In the genomic region with DNA sequence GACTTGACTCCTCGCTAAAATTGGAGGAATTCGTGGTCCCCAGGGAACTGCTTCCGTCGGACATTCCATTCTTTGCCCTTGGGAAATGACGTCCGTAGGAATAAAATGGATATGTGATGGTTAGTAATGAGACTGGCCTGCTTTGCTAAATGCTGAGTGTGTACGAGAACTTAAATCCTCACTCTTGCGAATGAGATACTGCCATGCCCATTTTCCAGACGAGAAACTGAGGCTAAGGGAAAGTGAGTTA, we compare ENCODE assay signal across 29 mouse cellular contexts. TPM values are rescaled to one million over a fixed set of nuclear protein-coding genes. Genes with fewer than 3 reads are reported as not detected.
DNase-seq lines count a peak whose midpoint lies in the region; ATAC-seq lines count a peak whose summit lies in the region.
"Had no signal": no experiment of that assay in that cellular context is flagged by ENCODE, and none has a peak within 500 bp of the region (broad histone marks: within the 10 kb centered on the region; RNA-seq: fewer than 3 reads in every experiment).

No protein-coding gene starts in this region.

- ATAC-seq in heart, embryonic 11.5 days (replicated peaks; ENCODE audit: insufficient number of reproducible peaks, low FRiP score, low TSS enrichment): no peak
- ATAC-seq in heart, embryonic 13.5 days (ENCODE audit: extremely low read depth, insufficient number of reproducible peaks, low FRiP score, low TSS enrichment): no peak
- ATAC-seq in CD4-positive, CD25-positive, alpha-beta regulatory T cell, adult 4 months: no peak
- ATAC-seq: activated CD4-positive, CD25-positive, alpha-beta regulatory T cell, adult 4 months; forebrain, embryonic 15.5 days; inflammation-experienced regulatory T-cells, adult 6 months; midbrain, embryonic 13.5 days had no signal

- H3K9ac ChIP-seq in heart, embryonic 11.5 days (ENCODE audit: low read depth, low read length): no peak overlapping the region
- H3K9ac ChIP-seq in heart, embryonic 13.5 days: no peak overlapping the region
- H3K9ac ChIP-seq: embryonic facial prominence, embryonic 12.5 days; forebrain, embryonic 15.5 days; hindbrain, embryonic 15.5 days; liver, embryonic 14.5 days; midbrain, embryonic 13.5 days; neural tube, embryonic 13.5 days had no signal

- no peaks in the 10 kb centered on the region for H3K4me1 ChIP-seq in heart, embryonic 11.5 days (ENCODE audit: control insufficient read depth, insufficient read depth, low read length)
- H3K4me1 ChIP-seq in heart, embryonic 13.5 days: peaks cover 10% of the 10 kb centered on the region; the same call in 1 of the 2 replicates
- H3K4me1 ChIP-seq: hindbrain, embryonic 15.5 days had no signal

- 79% methylated on average over 9 of the region's 9 CpGs for WGBS in heart, embryonic 11.5 days (ENCODE audit: insufficient replicate concordance)
- WGBS in heart, embryonic 13.5 days: 73% methylated on average over 9 of the region's 9 CpGs

- no peaks in the 10 kb centered on the region for H3K27me3 ChIP-seq in heart, embryonic 11.5 days (ENCODE audit: control insufficient read depth, insufficient read depth, low read length)
- no peaks in the 10 kb centered on the region for H3K27me3 ChIP-seq in heart, embryonic 13.5 days (replicated peaks)
- H3K27me3 ChIP-seq: CH12.LX; embryonic facial prominence, embryonic 12.5 days; forebrain, embryonic 15.5 days; hindbrain, embryonic 15.5 days; neural tube, embryonic 13.5 days had no signal

- intact Hi-C loops in heart, postnatal 36 days (cut with DNase I): no loop called here

- no peaks in the 10 kb centered on the region for H3K36me3 ChIP-seq in heart, embryonic 11.5 days (ENCODE audit: control insufficient read depth, insufficient read depth, low read length)
- no peaks in the 10 kb centered on the region for H3K36me3 ChIP-seq in heart, embryonic 13.5 days
- H3K36me3 ChIP-seq: embryonic facial prominence, embryonic 12.5 days; forebrain, embryonic 10.5 days; forebrain, embryonic 15.5 days; hindbrain, embryonic 15.5 days; midbrain, embryonic 13.5 days; neural tube, embryonic 13.5 days had no signal

- H3K27ac ChIP-seq in heart, embryonic 11.5 days (ENCODE audit: low read depth, low read length): no peak overlapping the region
- H3K27ac ChIP-seq in heart, embryonic 13.5 days (replicated peaks): no peak overlapping the region
- H3K27ac ChIP-seq: embryonic facial prominence, embryonic 12.5 days; forebrain, embryonic 15.5 days; hindbrain, embryonic 15.5 days; liver, embryonic 14.5 days; macrophage; midbrain, embryonic 13.5 days; neural tube, embryonic 13.5 days had no signal

- no peaks in the 10 kb centered on the region for H3K9me3 ChIP-seq in heart, embryonic 11.5 days (replicated peaks; ENCODE audit: control insufficient read depth, low read length)
- H3K9me3 ChIP-seq in heart, embryonic 13.5 days: no peaks in the 10 kb centered on the region
- H3K9me3 ChIP-seq: embryonic facial prominence, embryonic 12.5 days; forebrain, embryonic 10.5 days; forebrain, embryonic 15.5 days; hindbrain, embryonic 15.5 days; midbrain, embryonic 13.5 days; neural tube, embryonic 13.5 days had no signal

- no peak overlapping the region; the same call in 1 of the 2 replicates for H3K4me2 ChIP-seq in heart, embryonic 11.5 days
- H3K4me2 ChIP-seq in heart, embryonic 13.5 days: peak overlapping the region; percentile 57
- H3K4me2 ChIP-seq: neural tube, embryonic 13.5 days had no signal

- H3K4me3 ChIP-seq in heart, embryonic 11.5 days (ENCODE audit: low read depth, low read length): no peak overlapping the region
- no peak overlapping the region for H3K4me3 ChIP-seq in heart, embryonic 13.5 days
- H3K4me3 ChIP-seq: forebrain, embryonic 15.5 days; hindbrain, embryonic 15.5 days; midbrain, embryonic 13.5 days; neural tube, embryonic 13.5 days had no signal

- DNase-seq in heart, adult 18-20 months: peak; percentile 49 to 66
- peak; percentile 39 for DNase-seq in kidney, postnatal 10 days
- DNase-seq in kidney, adult 8-10 months: no peak
- peak; percentile 20 to 36 for DNase-seq in heart, postnatal 36 days
- DNase-seq in right cerebral cortex, postnatal 25 days: no peak
- DNase-seq: adrenal gland, adult 8-10 months; B cell, adult 2 months; cerebellum, adult 8-10 months; cerebellum, postnatal 25 days; layer of hippocampus, adult 9-11 months; liver; lung, adult 2 months; lung, postnatal 10 days; spleen, adult 18-20 months; thymus, postnatal 14 days had no signal

RNA-seq across cellular contexts. Expression of gene Cpm, which starts 12.8 kb away (rescaled TPM):
- total RNA-seq in heart, adult 18-20 months (2021): 1 to 10 TPM; 2.9 to 3.5 TPM
- 2.5 and 4.1 TPM in 2 replicates for polyA plus RNA-seq in heart, embryonic 11.5 days (2014; fragmentation: Nextera tagmentation; extraction: Ambion mirVana)
- polyA plus RNA-seq in heart, embryonic 13.5 days (2015; fragmentation: Nextera tagmentation; extraction: Ambion mirVana): 2.4 and 3.1 TPM in 2 replicates
- 1 to 10 TPM; 3.7 to 3.9 TPM for total RNA-seq in heart, postnatal 36 days (2021)
- polyA plus RNA-seq in CD4-positive, CD25-positive, alpha-beta regulatory T cell, adult 4 months (2017; shearing (Covaris generic)): 10 to 100 TPM; 26.0 to 26.2 TPM

Comparison
In these comparisons a context has a peak if more than half of its experiments do, and no peak if none do; other contexts are left out.
1. DNase-seq: peak in heart, adult 18-20 months (2 of 2), kidney, postnatal 10 days (single experiment) and heart, postnatal 36 days (2 of 2); none in kidney, adult 8-10 months (0 of 2) and right cerebral cortex, postnatal 25 days (single experiment).